Mouse (Mus musculus) liver, embryonic 14.5 days (tissue): ENCODE results near the gene Pgr. TPM values are rescaled to one million over a fixed set of nuclear protein-coding genes. Genes with fewer than 3 reads are reported as not detected.
A peak's percentile ranks its signal among the peaks of the same experiment; 100 is the strongest.

Experiments used
- ATAC-seq: fragments of 200-750 bp; cut with Nextera tagmentation; 2 replicates; pipeline ENCODE4 v1.8.0; 2017; ENCODE audit warnings: moderate number of reproducible peaks, mild to moderate bottlenecking, moderate library complexity; ENCODE audit not compliant: insufficient read depth
- DNase-seq, 3 experiments: peaks; one replicate each; pipeline ENCODE4 v3.0.0-alpha.2; 2012 to 2013; ENCODE audit warnings: low read depth in 3 of 3, low spot score in 3 of 3
- H3K27ac ChIP-seq: fragments of 300-500 bp; sonication (generic); 2 replicates; pipeline ENCODE4 v1.5.1; 2014; ENCODE audit warnings: moderate library complexity, mild to moderate bottlenecking, control low read depth, inconsistent platforms
- H3K27me3 ChIP-seq: fragments of 300-500 bp; sonication (generic); 2 replicates; pipeline ENCODE4 v1.6.1; 2014; ENCODE audit warnings: mild to moderate bottlenecking, low read length, moderate library complexity; ENCODE audit not compliant: control insufficient read depth, insufficient read depth
- H3K36me3 ChIP-seq: fragments of 300-500 bp; sonication (generic); replicated peaks from 2 replicates; pipeline ENCODE4 v1.6.1; 2014; ENCODE audit warnings: low read depth; ENCODE audit not compliant: control insufficient read depth, insufficient read depth
- H3K4me1 ChIP-seq, 2 experiments: fragments of 200-500 bp in 1 of 2; fragments of 300-500 bp in 1 of 2; sonication (generic) in 1 of 2; replicated peaks; 2 replicates each; pipeline ENCODE4 v1.6.1; 2012 to 2014; ENCODE audit warnings: antibody characterized with exemption in 1 of 2, inconsistent platforms in 1 of 2, low read length in 1 of 2; ENCODE audit not compliant: control insufficient read depth in 2 of 2, insufficient read depth in 2 of 2
- H3K4me2 ChIP-seq: fragments of 300-500 bp; sonication (generic); 2 replicates; pipeline ENCODE4 v1.6.1; 2014; ENCODE audit warnings: low read depth, mild to moderate bottlenecking, control low read depth, moderate library complexity
- H3K4me3 ChIP-seq, 2 experiments: fragments of 200-500 bp in 1 of 2; fragments of 300-500 bp in 1 of 2; sonication (generic) in 1 of 2; 2 replicates each; pipeline ENCODE4 v1.5.1; 2012 to 2014; ENCODE audit warnings: low read depth in 2 of 2, low read length in 2 of 2, mild to moderate bottlenecking in 2 of 2, control low read depth in 1 of 2, inconsistent platforms in 1 of 2, moderate library complexity in 1 of 2; ENCODE audit not compliant: insufficient read depth in 1 of 2
- H3K9ac ChIP-seq: fragments of 300-500 bp; sonication (generic); replicated peaks from 2 replicates; pipeline ENCODE4 v1.6.1; 2014; ENCODE audit warnings: mild to moderate bottlenecking, control low read depth, moderate library complexity
- H3K9me3 ChIP-seq: fragments of 300-500 bp; sonication (generic); 2 replicates; pipeline ENCODE4 v1.6.1; 2016; ENCODE audit warnings: low read length, mixed read lengths; ENCODE audit not compliant: control insufficient read depth
- CTCF ChIP-seq: IDR thresholded peaks from 2 replicates; pipeline ENCODE4 v1.5.1; 2016; ENCODE audit warnings: antibody characterized with exemption, low read depth, control low read depth
- EP300 ChIP-seq: IDR thresholded peaks from 2 replicates; pipeline ENCODE4 v1.6.1; 2016; ENCODE audit warnings: antibody characterized with exemption, low read depth
- WGBS: fragments of 180-500 bp; shearing (Covaris S2); extraction: QIAGEN DNeasy Blood & Tissue Kit; methylation state at CpG from one replicate; pipeline ENCODE4 v1.1.7; 2014; ENCODE audit not compliant: insufficient replicate concordance; 5-methylcytosine and 5-hydroxymethylcytosine counted together
- polyA plus RNA-seq, 2 experiments: library from polyadenylated mRNA; depleted of rRNA in 1 of 2; stranded (reverse) in 1 of 2; unstranded in 1 of 2; fragments of >200 nt; fragmentation: Nextera tagmentation in 1 of 2; extraction: Ambion mirVana in 1 of 2; gene quantifications; 2 replicates each; pipeline versions ENCODE4 v1.2.1 to v1.2.3; 2012 to 2014

Pgr gene
- polyA plus RNA-seq, 2 experiments = not detected

- Histone ChIP-seq H3K27me3 (peaks cover 28% of the 10 kb centered on the region), H3K36me3 (no peaks in the 10 kb centered on the region), H3K27ac (no peak overlapping the region), H3K9me3 (no peaks in the 10 kb centered on the region), H3K4me1 (no peaks in the 10 kb centered on the region), H3K4me3 (peak overlapping the region; percentile 7 to 10; a peak in 2 of 4 replicates), H3K4me2 (peak overlapping the region; percentile 42), H3K9ac (no peak overlapping the region)
- ATAC-seq = no peak
- WGBS = 1% methylated on average over 35 of the region's 36 CpGs
- TF ChIP-seq EP300 (no peak), CTCF (no peak)
- DNase-seq = no peak
Measured at GRCm38 (mm10) chr9:8901013-8901646, 1.5 kb downstream of the Pgr start.

GRCm38 (mm10) chr9:8901647-8902131 lies 2.1 kb downstream of the Pgr start:
- Histone ChIP-seq H3K9me3 (no peaks in the 10 kb centered on the region), H3K4me3 (peak overlapping the region; percentile 7 to 10; a peak in 3 of 4 replicates), H3K27ac (no peak overlapping the region), H3K4me1 (no peaks in the 10 kb centered on the region), H3K9ac (no peak overlapping the region), H3K36me3 (no peaks in the 10 kb centered on the region), H3K4me2 (peak overlapping the region; percentile 42), H3K27me3 (peaks cover 28% of the 10 kb centered on the region)
- no peak for TF ChIP-seq EP300
- ATAC-seq (no peak), DNase-seq (no peak)
- 2% methylated on average over 46 of the region's 49 CpGs for WGBS

- H3K9ac ChIP-seq = no peak overlapping the region
- DNase-seq (no peak), ATAC-seq (no peak)
- no peak overlapping the region for H3K27ac ChIP-seq
- 20% methylated on average over 3 of the region's 3 CpGs for WGBS
- no peaks in the 10 kb centered on the region for H3K9me3 ChIP-seq
- TF ChIP-seq CTCF (no peak), EP300 (no peak)
- H3K36me3 ChIP-seq = no peaks in the 10 kb centered on the region
- H3K4me1 ChIP-seq = no peaks in the 10 kb centered on the region
- H3K4me2 ChIP-seq = no peak overlapping the region
- H3K4me3 ChIP-seq = no peak overlapping the region
- H3K27me3 ChIP-seq = peaks cover 28% of the 10 kb centered on the region
Measured at GRCm38 (mm10) chr9:8902277-8902676, 2.6 kb downstream of the Pgr start.

- H3K9me3 ChIP-seq = no peaks in the 10 kb centered on the region
- TF ChIP-seq CTCF (no peak), EP300 (no peak)
- H3K4me3 ChIP-seq = no peak overlapping the region
- no peaks in the 10 kb centered on the region for H3K27me3 ChIP-seq
- H3K36me3 ChIP-seq = no peaks in the 10 kb centered on the region
- DNase-seq (no peak), ATAC-seq (no peak)
- WGBS = 55% methylated on average over 2 of the region's 2 CpGs
- no peak overlapping the region for H3K4me2 ChIP-seq
- H3K27ac ChIP-seq = no peak overlapping the region
- H3K4me1 ChIP-seq = no peaks in the 10 kb centered on the region
- H3K9ac ChIP-seq = no peak overlapping the region
Measured at GRCm38 (mm10) chr9:8927561-8927960, 27.9 kb downstream of the Pgr start.

- H3K4me3 ChIP-seq = no peak overlapping the region
- no peaks in the 10 kb centered on the region for H3K36me3 ChIP-seq
- H3K4me1 ChIP-seq = no peaks in the 10 kb centered on the region
- H3K9ac ChIP-seq = no peak overlapping the region
- no peaks in the 10 kb centered on the region for H3K27me3 ChIP-seq
- no peak overlapping the region for H3K27ac ChIP-seq
- H3K9me3 ChIP-seq = no peaks in the 10 kb centered on the region
- TF ChIP-seq CTCF (no peak), EP300 (no peak)
- no peak overlapping the region for H3K4me2 ChIP-seq
- DNase-seq (no peak), ATAC-seq (no peak)
- 3% methylated on average over 1 of the region's 1 CpGs for WGBS
Measured at GRCm38 (mm10) chr9:8937753-8938152, 38.1 kb downstream of the Pgr start.
